Mouse (Mus musculus) G1E (cell line): ENCODE results near the gene Mras.

Experiments used
- CTCF ChIP-seq: IDR thresholded peaks from 2 replicates; pipeline ENCODE4 v1.5.1; 2012; ENCODE audit warnings: low read depth, low read length, inconsistent platforms, mixed read lengths
- TAL1 ChIP-seq: conservative IDR thresholded peaks from 2 replicates; pipeline ENCODE4 v1.6.1; 2012; ENCODE audit warnings: low read depth, low read length, inconsistent platforms, mixed read lengths

DNA sequence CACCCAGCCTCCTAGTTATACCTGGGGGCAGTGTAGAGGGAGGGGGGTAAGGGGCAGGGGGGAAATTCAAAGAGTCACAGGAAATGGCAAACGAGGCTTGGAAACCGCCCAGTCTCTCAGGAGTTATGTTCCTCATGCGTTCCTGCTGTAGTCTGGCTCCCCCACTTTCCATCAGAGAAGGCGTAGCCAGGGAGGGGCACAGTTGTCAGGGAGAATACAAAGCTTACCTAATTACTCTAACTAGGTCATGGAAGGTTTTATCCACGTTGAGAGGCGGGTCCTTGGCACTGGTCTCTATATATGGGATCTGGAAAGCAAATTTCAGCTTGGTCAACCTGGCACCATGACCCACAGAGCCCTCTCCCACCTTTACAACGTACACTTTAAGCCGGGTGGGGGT, 47.7 kb downstream of the Mras start:
- no peak for TF ChIP-seq TAL1
- no peak for TF ChIP-seq CTCF
